Mouse (Mus musculus) embryonic facial prominence, embryonic 10.5 days (tissue): ENCODE measurements at regions not wholly inside any gene's neighbourhood (a gene's known extent, or its start where the extent isn't known, plus 50 kb on each side); places are given as distances from the start of the nearest gene placed in this dataset.

Experiments used
- DNase-seq: peaks from one replicate; pipeline ENCODE4 v3.0.0-alpha.2; 2017; ENCODE audit warnings: low spot score
- H3K27ac ChIP-seq: fragments of 300-500 bp; sonication (generic); replicated peaks from 2 replicates; pipeline ENCODE4 v1.5.1; 2016; ENCODE audit warnings: mild to moderate bottlenecking
- H3K27me3 ChIP-seq: fragments of 300-500 bp; sonication (generic); replicated peaks from 2 replicates; pipeline ENCODE4 v1.6.1; 2016; ENCODE audit warnings: low read depth, mild to moderate bottlenecking; ENCODE audit not compliant: poor library complexity, severe bottlenecking
- H3K36me3 ChIP-seq: fragments of 300-500 bp; sonication (generic); replicated peaks from 2 replicates; pipeline ENCODE4 v1.6.1; 2016; ENCODE audit warnings: mild to moderate bottlenecking, moderate library complexity
- H3K4me1 ChIP-seq: fragments of 300-500 bp; sonication (generic); 2 replicates; pipeline ENCODE4 v1.6.1; 2016
- H3K4me3 ChIP-seq: fragments of 300-500 bp; sonication (generic); 2 replicates; pipeline ENCODE4 v1.5.1; 2016; ENCODE audit warnings: mild to moderate bottlenecking, moderate library complexity
- H3K9me3 ChIP-seq: fragments of 300-500 bp; sonication (generic); 2 replicates; pipeline ENCODE4 v1.6.1; 2016; ENCODE audit warnings: mild to moderate bottlenecking
- WGBS: fragments of 180-500 bp; shearing (Covaris S2); methylation state at CpG from one replicate; pipeline ENCODE4 v1.1.7; 2016; 5-methylcytosine and 5-hydroxymethylcytosine counted together

DNA sequence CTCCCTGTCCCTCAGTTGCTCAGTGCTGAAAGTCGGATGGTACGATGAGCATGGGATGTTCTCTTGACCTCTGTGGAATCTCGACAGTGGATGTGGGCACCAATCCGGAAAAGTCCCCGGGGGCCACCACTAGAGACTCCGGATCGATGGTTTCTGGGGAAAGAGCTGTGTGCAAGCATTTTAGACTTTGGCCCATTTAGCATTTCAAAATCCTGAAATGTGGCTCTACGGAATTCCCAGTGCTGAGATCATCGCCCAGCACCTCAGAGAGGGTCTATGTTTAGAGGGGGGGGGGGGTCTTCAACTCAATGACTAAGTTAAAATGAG lies 68.6 kb downstream of the Tomm20 start:
- 69% methylated on average over 9 of the region's 9 CpGs for WGBS
- no peak for DNase-seq
- Histone ChIP-seq H3K4me3 (no peak overlapping the region), H3K27ac (peak overlapping the region; percentile 57), H3K4me1 (peaks cover 42% of the 10 kb centered on the region), H3K9me3 (0 out of 2 replicates have a peak, but pooled peaks cover 3% of the 10 kb centered on the region), H3K36me3 (no peaks in the 10 kb centered on the region), H3K27me3 (no peaks in the 10 kb centered on the region)

DNA sequence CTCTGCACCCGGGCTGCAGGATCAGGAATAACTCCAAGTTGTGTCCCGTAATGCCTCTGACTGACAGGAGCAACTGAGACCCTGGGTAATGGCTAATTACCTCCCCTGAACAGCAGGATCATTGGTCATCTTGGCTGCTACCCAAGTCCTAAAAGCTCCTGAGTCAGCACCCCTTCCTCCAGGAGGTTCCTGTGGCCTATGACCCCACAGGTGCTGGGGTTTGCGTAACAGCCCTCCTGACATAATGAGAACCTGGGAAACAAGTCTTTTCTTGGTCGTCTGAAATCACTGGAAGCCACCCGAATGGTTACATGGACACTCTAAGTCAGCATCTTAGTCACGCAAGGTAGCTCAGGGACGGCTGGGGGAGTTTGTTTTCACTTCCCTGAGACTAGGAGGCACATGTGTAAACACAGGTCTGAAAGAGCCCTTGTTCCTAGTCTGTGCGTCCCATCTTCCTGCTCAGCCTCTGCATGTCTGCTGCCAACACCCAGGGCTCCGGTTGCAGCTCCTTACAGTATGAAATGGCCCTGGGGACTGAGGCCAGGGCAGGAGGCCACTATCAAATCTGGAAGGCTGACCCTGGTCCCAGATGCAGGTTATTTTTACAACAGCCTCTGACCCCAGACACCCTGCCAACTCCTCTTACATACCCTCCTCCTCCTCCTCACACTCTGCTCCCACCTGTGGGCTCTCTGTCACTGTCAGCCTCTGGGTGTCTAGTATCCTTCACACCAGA lies 69.2 kb downstream of the Tomm20 start:
- peak overlapping the region; percentile 57 for H3K27ac ChIP-seq
- peak; percentile 37 for DNase-seq
- WGBS = 30% methylated on average over 9 of the region's 9 CpGs

DNA sequence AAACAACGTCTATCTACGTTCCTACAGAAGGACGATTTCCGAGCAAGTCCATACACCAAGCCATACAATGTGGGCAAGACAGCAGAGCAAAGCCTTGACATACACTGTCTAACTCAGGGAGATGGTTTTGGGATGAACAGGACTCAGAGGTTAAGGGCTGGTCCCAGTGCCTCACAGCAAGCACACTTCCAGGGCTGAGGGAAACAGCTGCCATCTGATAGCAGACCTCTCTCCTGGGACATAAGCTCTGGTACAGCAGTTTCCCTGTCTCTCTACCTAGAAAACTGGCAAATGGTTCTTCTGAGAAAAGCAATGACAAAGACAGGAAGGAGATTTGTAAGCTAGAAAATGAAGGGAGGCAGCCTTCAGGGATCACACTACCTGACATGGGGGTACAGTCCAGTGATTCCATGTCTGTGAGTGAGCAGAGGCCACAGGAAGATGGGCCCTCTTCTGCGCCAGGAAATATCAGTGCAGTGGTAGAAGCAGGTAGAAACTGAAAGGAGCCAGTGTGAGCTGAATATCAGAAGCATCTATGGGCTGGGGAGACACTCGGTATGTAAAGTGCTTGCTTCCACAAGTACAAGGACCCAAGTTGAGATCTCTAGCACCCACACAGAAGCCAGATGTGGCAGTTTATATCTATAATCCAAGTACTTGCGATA lies 70.0 kb downstream of the Tomm20 start:
- Histone ChIP-seq H3K36me3 (no peaks in the 10 kb centered on the region), H3K27ac (peak overlapping the region; percentile 57), H3K4me3 (no peak overlapping the region), H3K4me1 (peaks cover 41% of the 10 kb centered on the region), H3K9me3 (0 out of 2 replicates have a peak, but pooled peaks cover 3% of the 10 kb centered on the region), H3K27me3 (no peaks in the 10 kb centered on the region)
- WGBS = 88% methylated on average over 7 of the region's 7 CpGs
- DNase-seq = no peak

More for the DNA sequence above, 69.2 kb downstream of the Tomm20 start:
- H3K4me3 ChIP-seq = no peak overlapping the region
- 0 out of 2 replicates have a peak, but pooled peaks cover 3% of the 10 kb centered on the region for H3K9me3 ChIP-seq
- no peaks in the 10 kb centered on the region for H3K27me3 ChIP-seq
- H3K4me1 ChIP-seq = peaks cover 41% of the 10 kb centered on the region
- H3K36me3 ChIP-seq = no peaks in the 10 kb centered on the region

DNA sequence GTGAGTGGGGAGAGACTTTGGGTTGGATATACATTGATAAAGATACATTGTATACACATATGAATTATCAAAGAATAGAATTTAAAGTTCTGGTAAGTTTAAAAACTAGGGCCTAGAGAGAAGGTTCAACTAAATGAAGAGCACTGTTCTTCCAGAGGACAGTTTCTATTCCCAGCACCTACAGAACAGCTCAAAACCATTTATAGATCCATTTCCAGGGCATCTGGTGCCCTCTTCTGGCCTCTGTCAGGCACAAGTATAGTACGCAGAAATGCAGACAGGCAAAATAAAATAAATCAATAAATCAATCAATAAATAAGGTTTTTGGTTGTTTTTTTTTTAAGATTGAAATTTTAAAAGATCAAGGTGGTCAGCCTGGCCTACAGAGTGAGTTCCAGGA lies 70.8 kb downstream of the Tomm20 start:
- Histone ChIP-seq H3K27me3 (no peaks in the 10 kb centered on the region), H3K9me3 (0 out of 2 replicates have a peak, but pooled peaks cover 3% of the 10 kb centered on the region), H3K27ac (no peak overlapping the region), H3K4me1 (peaks cover 41% of the 10 kb centered on the region), H3K36me3 (no peaks in the 10 kb centered on the region), H3K4me3 (no peak overlapping the region)
- no peak for DNase-seq
- 94% methylated on average over 1 of the region's 1 CpGs for WGBS

DNA sequence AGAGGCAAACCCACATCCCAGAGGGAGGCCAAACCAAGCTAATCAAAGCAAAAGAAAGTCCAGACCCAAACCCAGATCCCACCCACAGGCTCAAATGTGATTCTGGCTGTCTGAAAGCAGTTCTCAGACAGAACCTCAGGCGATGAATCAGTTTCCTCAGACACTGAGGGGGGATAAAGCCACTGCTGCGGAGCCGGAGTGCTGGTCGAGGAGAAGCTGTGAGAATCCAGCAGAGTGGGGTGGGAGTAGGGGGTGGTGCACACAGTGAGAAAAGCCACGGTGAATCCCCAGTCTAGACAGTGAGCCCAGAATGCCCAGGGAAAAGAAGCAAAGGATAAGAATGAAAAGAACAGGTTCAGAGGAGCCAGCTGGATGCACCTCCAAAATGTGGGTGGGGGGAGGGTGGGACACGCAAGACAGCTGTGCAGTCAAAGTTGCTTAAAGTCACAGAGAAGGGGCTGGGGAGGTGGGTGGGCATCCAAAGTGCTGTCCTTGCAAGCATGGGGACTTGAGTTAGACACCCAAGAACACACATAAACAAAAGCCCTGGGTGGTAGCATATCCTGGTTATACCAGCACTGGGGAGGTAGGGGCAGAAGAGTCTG lies 71.4 kb downstream of the Tomm20 start:
- no peak for DNase-seq
- no peaks in the 10 kb centered on the region for H3K36me3 ChIP-seq
- H3K27ac ChIP-seq = peak overlapping the region; percentile 59; the same call in 1 of the 2 replicates
- H3K9me3 ChIP-seq = 0 out of 2 replicates have a peak, but pooled peaks cover 3% of the 10 kb centered on the region
- H3K4me3 ChIP-seq = no peak overlapping the region
- peaks cover 41% of the 10 kb centered on the region for H3K4me1 ChIP-seq
- 78% methylated on average over 6 of the region's 6 CpGs for WGBS
- no peaks in the 10 kb centered on the region for H3K27me3 ChIP-seq

DNA sequence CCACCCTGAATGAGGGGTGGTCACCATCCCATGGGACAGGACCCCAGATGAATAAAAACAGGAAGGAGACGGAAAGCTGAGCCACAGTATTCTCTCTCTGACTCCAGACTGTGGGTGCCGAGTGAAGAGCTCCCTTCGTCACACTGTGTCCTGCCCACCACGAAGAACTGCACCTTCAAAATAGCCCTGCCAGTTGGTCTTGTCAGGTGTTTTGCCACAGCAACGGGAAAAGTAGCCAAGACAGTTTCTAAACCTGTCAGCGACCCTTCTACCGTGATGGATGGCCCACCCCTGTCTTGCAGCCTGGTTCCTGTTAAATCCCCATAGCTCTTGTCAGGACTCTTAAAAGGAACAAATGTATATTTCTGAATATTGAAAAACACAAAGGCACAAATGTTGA lies 72.3 kb downstream of the Tomm20 start:
- WGBS = 79% methylated on average over 7 of the region's 7 CpGs
- Histone ChIP-seq H3K9me3 (0 out of 2 replicates have a peak, but pooled peaks cover 3% of the 10 kb centered on the region), H3K4me1 (peaks cover 41% of the 10 kb centered on the region), H3K27ac (peak overlapping the region; percentile 27), H3K27me3 (no peaks in the 10 kb centered on the region), H3K4me3 (no peak overlapping the region), H3K36me3 (no peaks in the 10 kb centered on the region)
- no peak for DNase-seq

DNA sequence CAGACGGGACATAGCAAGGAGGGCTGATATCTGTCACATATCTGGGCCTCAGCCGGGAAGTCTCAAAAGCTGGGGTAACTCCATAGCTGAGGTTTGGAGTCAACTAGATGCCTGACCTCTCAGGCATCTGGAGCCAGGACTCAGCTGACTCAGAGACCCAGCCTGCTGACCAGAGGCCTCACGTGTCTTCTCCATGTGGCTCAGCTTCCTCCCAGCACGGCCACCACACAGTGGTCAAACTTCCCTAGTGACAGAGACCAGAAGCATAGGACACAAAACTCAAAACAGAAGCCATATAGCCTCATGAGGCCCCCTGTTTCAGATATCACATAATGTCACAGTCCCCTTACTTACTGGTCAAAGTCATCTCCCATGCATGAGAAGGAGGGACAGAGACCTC lies 73.1 kb downstream of the Tomm20 start:
- whole genome bisulfite sequencing = 85% methylated on average over 4 of the region's 4 CpGs
- Histone ChIP-seq H3K4me3 (no peak overlapping the region), H3K4me1 (peaks cover 41% of the 10 kb centered on the region), H3K9me3 (0 out of 2 replicates have a peak, but pooled peaks cover 3% of the 10 kb centered on the region), H3K36me3 (no peaks in the 10 kb centered on the region), H3K27me3 (no peaks in the 10 kb centered on the region), H3K27ac (no peak overlapping the region)
- DNase-seq = no peak

DNA sequence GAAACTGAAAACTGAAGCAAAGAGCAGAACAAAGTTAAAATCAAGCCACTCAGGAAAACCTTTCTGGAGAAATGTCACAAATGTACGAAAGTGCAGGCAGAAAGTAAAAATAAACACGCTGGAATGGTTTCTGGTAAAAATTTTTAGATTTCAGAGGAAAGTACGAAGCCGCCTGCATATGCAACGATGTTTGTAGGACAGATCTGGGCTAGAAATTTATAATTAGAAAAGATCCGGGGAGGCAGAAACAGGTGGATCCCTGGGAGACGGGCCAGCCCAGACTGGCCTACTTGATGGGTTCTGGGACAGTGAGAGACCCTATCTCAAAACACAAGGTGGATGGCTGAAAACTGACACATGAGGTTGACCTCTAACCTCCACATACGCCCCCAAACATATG lies 73.5 kb downstream of the Tomm20 start:
- no peak overlapping the region for H3K4me3 ChIP-seq
- H3K27me3 ChIP-seq = no peaks in the 10 kb centered on the region
- no peak for DNase-seq
- 89% methylated on average over 8 of the region's 8 CpGs for WGBS
- peaks cover 41% of the 10 kb centered on the region for H3K4me1 ChIP-seq
- 0 out of 2 replicates have a peak, but pooled peaks cover 3% of the 10 kb centered on the region for H3K9me3 ChIP-seq
- no peak overlapping the region for H3K27ac ChIP-seq
- H3K36me3 ChIP-seq = no peaks in the 10 kb centered on the region

DNA sequence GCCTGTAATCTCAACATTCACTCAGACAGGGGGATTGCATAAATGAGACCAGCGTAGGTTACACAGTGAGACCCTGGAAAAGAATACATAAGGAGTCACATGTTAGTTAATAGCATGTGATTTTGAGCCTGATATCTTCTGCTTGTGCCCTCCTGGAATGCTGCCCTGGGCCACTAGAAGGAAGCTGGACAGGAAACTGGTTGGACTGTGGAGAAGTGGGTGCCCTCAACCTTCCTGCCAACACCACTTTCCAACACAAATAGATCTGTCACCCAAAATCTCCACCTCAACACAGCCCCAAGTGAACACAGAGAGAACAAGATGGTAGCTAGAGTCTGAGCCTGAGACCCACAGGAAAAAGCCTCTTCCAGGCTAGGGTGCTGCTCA lies 76.2 kb downstream of the Tomm20 start:
- WGBS = 96% methylated on average over 1 of the region's 1 CpGs
- no peak for DNase-seq

DNA sequence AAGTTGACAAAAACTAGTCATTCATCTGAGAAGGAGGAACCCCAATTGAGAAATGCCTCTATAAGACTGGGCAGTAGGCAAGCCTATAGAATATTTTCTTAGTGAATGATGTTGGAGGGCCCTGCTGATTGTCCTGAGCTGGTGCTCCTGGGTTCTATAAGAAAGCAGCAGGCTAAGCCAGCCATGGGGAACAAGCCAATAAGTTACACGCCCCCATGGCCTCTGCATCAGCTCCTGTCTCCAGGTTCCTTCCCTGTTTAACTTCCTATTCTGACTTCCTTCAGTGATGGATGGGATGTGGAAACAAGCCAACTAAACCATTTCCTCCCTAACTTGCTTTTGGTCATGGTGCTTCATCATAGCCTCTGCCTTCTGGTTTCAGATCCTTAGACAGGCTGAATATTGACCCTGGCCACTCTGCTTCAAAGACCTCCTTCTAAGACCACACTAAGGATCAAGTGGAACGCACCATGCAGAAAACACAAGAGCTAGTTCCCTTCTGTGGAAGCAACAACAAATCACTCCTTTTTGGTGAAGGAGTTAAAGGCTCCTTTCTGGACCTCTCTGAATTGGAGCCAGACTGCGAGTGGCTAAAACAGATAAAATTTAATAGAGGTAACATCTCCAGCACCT lies 76.7 kb downstream of the Tomm20 start:
- 83% methylated on average over 3 of the region's 3 CpGs for WGBS

More for the DNA sequence above, 76.2 kb downstream of the Tomm20 start:
- Histone ChIP-seq H3K36me3 (no peaks in the 10 kb centered on the region), H3K27me3 (no peaks in the 10 kb centered on the region), H3K4me1 (peaks cover 22% of the 10 kb centered on the region), H3K27ac (no peak overlapping the region), H3K4me3 (no peak overlapping the region), H3K9me3 (0 out of 2 replicates have a peak, but pooled peaks cover under 1% of the 10 kb centered on the region)

DNA sequence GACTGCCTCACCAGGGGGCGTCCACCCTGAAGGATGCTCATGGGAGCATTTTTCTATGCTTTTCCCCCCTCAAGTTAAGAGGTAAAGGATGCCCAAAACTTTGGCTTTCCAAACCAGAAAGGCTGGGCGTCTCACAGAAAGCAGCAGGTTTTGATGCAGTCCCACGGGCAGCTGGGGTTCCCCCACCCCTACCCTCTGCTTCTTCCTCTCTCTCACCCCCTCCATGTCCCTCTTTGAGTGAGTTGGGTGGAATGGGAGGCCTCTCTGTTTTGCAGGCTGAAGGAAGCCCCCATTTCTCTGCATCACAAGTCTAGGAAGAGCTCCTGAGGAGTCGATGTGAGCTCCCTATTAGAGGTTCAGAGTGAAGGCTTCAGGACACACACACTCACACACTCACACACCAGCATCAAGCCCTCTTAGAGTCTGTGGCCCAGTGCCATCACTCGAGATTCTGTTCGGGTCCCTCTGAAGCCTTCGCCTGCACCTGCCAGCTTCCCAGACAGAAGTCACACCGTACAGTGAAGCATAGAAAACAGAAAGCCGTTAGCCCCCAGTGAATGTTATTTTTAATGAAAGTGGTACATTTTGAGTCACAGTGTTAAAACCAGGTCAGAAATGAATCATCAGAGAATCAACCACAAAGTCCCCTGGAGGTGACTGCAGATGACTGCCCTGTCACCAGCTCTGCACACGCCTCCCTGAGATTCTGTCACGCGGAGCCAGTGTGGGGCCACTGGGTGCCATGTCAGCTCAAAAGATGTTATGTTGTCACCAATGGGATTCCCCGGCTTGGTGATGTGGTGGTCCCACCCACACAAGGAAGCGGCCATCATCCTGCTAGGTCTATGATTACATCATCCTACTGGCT lies 78.3 kb downstream of the Tomm20 start:
- WGBS = 87% methylated on average over 14 of the region's 14 CpGs
- Histone ChIP-seq H3K27ac (no peak overlapping the region), H3K4me3 (no peak overlapping the region), H3K4me1 (peaks cover 8% of the 10 kb centered on the region; the same call in 1 of the 2 replicates), H3K27me3 (no peaks in the 10 kb centered on the region), H3K9me3 (no peaks in the 10 kb centered on the region), H3K36me3 (no peaks in the 10 kb centered on the region)
- no peak for DNase-seq

More for the DNA sequence above, 76.7 kb downstream of the Tomm20 start:
- H3K4me1 ChIP-seq = peaks cover 18% of the 10 kb centered on the region
- no peaks in the 10 kb centered on the region for H3K27me3 ChIP-seq
- H3K27ac ChIP-seq = no peak overlapping the region
- no peak for DNase-seq
- no peak overlapping the region for H3K4me3 ChIP-seq
- H3K9me3 ChIP-seq = no peaks in the 10 kb centered on the region
- H3K36me3 ChIP-seq = no peaks in the 10 kb centered on the region
